Mouse (Mus musculus) induced T-regulatory cell, adult 2 months (primary cell): ENCODE data around the gene 9130023H24Rik.
A peak's percentile ranks its signal among the peaks of the same experiment; 100 is the strongest.

ENCODE experiments used
- DNase-seq: peaks from one replicate; pipeline ENCODE4 v3.0.0-alpha.2; 2012; ENCODE audit warnings: low read depth

Gene 9130023H24Rik

GRCm38 (mm10) chr7:128237927-128238778 lies at the start of gene 9130023H24Rik:
TSS of gene 9130023H24Rik (minus strand) at chr7:128238031.
- peak; percentile 100 for DNase-seq

- no peak for DNase-seq
Measured at GRCm38 (mm10) chr7:128285060-128285459, 47.2 kb upstream of the 9130023H24Rik start.

GRCm38 (mm10) chr7:128284047-128284446 lies 46.2 kb upstream of the 9130023H24Rik start:
- DNase-seq = no peak

GRCm38 (mm10) chr7:128282532-128283244 lies 44.9 kb upstream of the 9130023H24Rik start:
- DNase-seq = no peak

- no peak for DNase-seq
Measured at GRCm38 (mm10) chr7:128281765-128282164, 43.9 kb upstream of the 9130023H24Rik start.

GRCm38 (mm10) chr7:128279750-128280149 lies 41.9 kb upstream of the 9130023H24Rik start:
- DNase-seq = no peak

GRCm38 (mm10) chr7:128276051-128276450 lies 38.2 kb upstream of the 9130023H24Rik start:
- no peak for DNase-seq

- no peak for DNase-seq
Measured at GRCm38 (mm10) chr7:128271496-128271895, 33.7 kb upstream of the 9130023H24Rik start.

GRCm38 (mm10) chr7:128270431-128270850 lies 32.6 kb upstream of the 9130023H24Rik start:
- no peak for DNase-seq

GRCm38 (mm10) chr7:128267813-128268212 lies 30.0 kb upstream of the 9130023H24Rik start:
- no peak for DNase-seq

GRCm38 (mm10) chr7:128267391-128267790 lies 29.6 kb upstream of the 9130023H24Rik start:
- DNase-seq = no peak

- DNase-seq = no peak
Measured at GRCm38 (mm10) chr7:128266056-128266455, 28.2 kb upstream of the 9130023H24Rik start.

- DNase-seq = no peak
Measured at GRCm38 (mm10) chr7:128265411-128265810, 27.6 kb upstream of the 9130023H24Rik start, which contains the start of gene Slc5a2. TSS of gene Slc5a2 (plus strand) at chr7:128265657.

GRCm38 (mm10) chr7:128256783-128257334 lies 19.0 kb upstream of the 9130023H24Rik start:
- no peak for DNase-seq

GRCm38 (mm10) chr7:128255757-128256156 lies 17.9 kb upstream of the 9130023H24Rik start:
- DNase-seq = no peak

GRCm38 (mm10) chr7:128254978-128255377 lies 17.1 kb upstream of the 9130023H24Rik start:
- DNase-seq = no peak

- DNase-seq = peak; percentile 66
Measured at GRCm38 (mm10) chr7:128252609-128253008, 14.8 kb upstream of the 9130023H24Rik start.

GRCm38 (mm10) chr7:128251946-128252345 lies 14.1 kb upstream of the 9130023H24Rik start:
- no peak for DNase-seq

- no peak for DNase-seq
Measured at GRCm38 (mm10) chr7:128249998-128250397, 12.2 kb upstream of the 9130023H24Rik start.

GRCm38 (mm10) chr7:128248081-128249042 lies 10.5 kb upstream of the 9130023H24Rik start:
- DNase-seq = no peak

GRCm38 (mm10) chr7:128247443-128247842 lies 9.6 kb upstream of the 9130023H24Rik start:
- peak; percentile 84 for DNase-seq
